Mouse (Mus musculus): ENCODE results near the gene Taar7b.

DNA sequence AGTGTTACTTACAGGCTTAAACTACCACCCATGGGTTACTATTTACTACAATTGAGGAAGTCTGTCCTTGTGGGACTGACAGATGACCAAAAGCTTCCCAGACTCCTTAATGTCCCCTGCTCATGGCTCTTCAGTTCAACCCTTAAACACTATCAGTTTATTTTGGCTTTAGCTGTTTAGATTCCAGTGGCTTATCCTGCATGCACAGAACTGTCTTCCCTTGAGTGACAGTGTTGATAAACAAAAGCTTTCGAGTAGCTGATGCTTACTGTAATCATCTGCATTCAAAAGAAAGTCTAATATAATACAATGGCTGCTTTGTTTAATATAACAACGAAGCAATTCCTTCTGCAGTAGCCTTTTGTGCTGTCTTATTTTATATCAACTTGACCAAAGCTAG, 7.3 kb downstream of the Taar7b start:
- TF ChIP-seq CTCF (IDR thresholded peaks at IDR 0.05; ENCODE audit: low read depth, low read length) (no peak), GATA1 (IDR thresholded peaks at IDR 0.05; ENCODE audit: borderline replicate concordance, low read length) (no peak), TAL1 (conservative IDR thresholded peaks at IDR 0.05; ENCODE audit: low read depth, low read length) (no peak), GATA2 (IDR thresholded peaks at IDR 0.05; ENCODE audit: borderline replicate concordance, low read depth, low read length) (no peak)
